Mouse (Mus musculus) spleen, adult 2 months (tissue): ENCODE results near the gene Gpatch1.

Source experiments
- CTCF ChIP-seq: fragments of 200-500 bp; IDR thresholded peaks from 2 replicates; pipeline ENCODE4 v1.5.1; 2011; ENCODE audit warnings: mild to moderate bottlenecking, inconsistent platforms; ENCODE audit not compliant: insufficient read depth, insufficient read length, insufficient replicate concordance; ENCODE audit errors: extremely low read depth
- POLR2A ChIP-seq: fragments of 200-500 bp; IDR thresholded peaks from 2 replicates; pipeline ENCODE4 v1.6.1; 2011; ENCODE audit warnings: low read depth, low read length, inconsistent platforms

DNA sequence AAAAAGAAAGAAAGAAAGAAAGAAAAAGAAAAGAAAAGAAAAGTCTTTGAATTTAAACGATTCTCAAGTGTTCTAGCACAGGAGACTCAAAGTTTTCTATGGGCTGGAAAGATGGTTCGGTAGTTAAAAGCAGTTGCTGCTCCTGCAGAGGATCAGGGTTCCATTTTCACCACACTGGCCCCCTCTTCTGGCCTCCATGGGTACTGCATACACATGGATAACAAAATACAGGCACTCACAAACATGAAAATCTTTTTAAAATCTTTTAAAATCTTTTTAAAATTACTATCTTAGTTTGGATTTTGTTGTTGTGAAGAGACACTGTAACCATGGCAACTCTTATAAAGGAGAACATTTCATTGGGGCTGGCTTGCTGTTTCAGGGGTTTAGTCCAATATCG lies 87.9 kb downstream of the Gpatch1 start:
- no peak for TF ChIP-seq POLR2A
- TF ChIP-seq CTCF: no peak
